Mouse (Mus musculus) brain, embryonic 14.5 days (tissue): Measurements from ENCODE around the gene Hoxd3.

Source experiments
- CTCF ChIP-seq: fragments of 200-500 bp; IDR thresholded peaks from 2 replicates; pipeline ENCODE4 v1.5.1; 2012; ENCODE audit warnings: inconsistent platforms, mild to moderate bottlenecking, moderate library complexity, borderline replicate concordance; ENCODE audit not compliant: insufficient read depth, insufficient read length; ENCODE audit errors: extremely low read depth
- POLR2A ChIP-seq: fragments of 200-500 bp; IDR thresholded peaks from 2 replicates; pipeline ENCODE4 v1.6.1; 2012; ENCODE audit warnings: mild to moderate bottlenecking, inconsistent platforms, borderline replicate concordance; ENCODE audit not compliant: poor library complexity, insufficient read depth, insufficient read length, severe bottlenecking; ENCODE audit errors: extremely low read depth

DNA sequence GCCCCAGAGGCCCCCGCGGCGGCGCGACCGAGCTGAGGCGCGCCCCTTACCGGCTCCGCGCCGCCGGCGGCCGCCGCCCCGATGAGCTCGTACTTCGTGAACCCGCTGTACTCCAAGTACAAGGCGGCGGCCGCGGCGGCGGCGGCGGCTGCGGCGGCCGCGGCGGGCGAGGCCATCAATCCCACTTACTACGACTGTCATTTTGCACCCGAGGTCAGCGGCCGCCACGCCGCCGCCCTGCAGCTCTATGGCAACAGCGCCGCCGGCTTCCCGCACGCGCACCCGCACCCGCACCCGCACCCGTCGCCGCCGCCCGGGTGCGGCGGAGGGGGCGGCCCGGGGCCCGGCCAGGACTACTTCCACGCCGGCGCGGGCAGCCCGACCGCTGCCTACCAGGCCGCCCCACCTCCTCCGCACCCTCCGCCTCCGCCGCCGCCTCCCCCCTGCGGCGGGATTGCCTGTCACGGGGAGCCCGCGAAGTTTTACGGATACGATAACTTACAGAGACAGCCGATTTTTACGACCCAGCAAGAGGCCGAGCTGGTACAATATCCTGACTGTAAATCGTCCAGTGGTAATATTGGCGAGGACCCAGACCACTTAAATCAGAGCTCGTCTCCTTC, 6.1 kb upstream of the Hoxd3 start:
- no peak for TF ChIP-seq CTCF
- no peak for TF ChIP-seq POLR2A
